Mouse (Mus musculus) lung, postnatal 0 days (tissue): ENCODE results near the gene Itgb3.
A peak's percentile ranks its signal among the peaks of the same experiment; 100 is the strongest.

Experiments
- CTCF ChIP-seq: IDR thresholded peaks from 2 replicates; pipeline ENCODE4 v1.5.1; 2016; ENCODE audit warnings: antibody characterized with exemption, mild to moderate bottlenecking
- EP300 ChIP-seq: IDR thresholded peaks from 2 replicates; pipeline ENCODE4 v1.6.1; 2016; ENCODE audit warnings: antibody characterized with exemption, mild to moderate bottlenecking, control low read depth

DNA sequence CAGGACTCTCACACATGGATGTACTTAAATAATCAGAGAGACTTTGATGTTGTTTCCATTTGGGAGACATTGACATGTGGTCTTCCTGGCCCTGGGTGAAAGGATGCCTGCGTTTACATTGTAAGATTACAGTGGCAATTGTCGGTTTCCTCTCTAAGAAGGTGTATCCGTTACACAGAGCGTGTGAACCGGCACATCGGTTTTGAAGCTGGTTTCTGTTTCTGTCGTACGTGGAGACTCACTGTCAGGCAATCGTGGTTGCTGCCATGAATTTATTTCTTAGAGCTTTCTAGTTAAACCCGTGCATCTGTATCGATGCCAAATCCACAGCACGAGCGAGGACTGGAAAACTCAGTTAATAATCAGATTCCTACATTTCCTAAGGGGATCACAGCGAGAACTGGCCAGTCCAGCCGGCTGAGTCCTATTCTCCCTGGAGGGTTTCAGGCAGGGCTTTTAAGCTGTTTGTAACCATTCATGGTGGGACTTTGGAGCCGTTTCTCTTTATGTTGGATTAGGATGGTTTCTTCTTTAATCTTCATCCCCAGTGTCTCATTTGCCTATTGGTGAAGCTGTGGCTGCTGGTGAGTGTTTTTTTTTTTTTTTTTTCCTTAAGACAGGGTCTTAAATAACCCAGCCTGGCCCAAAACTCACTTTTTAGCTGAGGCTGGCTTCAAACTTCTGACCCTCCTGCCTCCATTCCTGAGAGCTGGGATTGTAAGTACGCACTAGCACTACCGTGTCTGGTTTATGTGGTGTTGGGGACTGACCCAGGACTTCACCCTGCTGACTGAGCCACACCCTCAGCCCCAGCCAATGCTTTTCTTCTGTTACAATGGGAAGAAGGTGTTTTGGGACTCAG lies 26.1 kb upstream of the Itgb3 start:
- no peak for TF ChIP-seq CTCF
- TF ChIP-seq EP300: peak; percentile 89
